Mouse (Mus musculus): Measurements from ENCODE around the gene Igfbp4. TPM values are rescaled to one million over a fixed set of nuclear protein-coding genes. Genes with fewer than 3 reads are reported as not detected.

Igfbp4 gene
- 665 and 672 TPM in 2 replicates for polyA plus RNA-seq (2015; fragmentation: Nextera tagmentation; extraction: Ambion mirVana)

DNA sequence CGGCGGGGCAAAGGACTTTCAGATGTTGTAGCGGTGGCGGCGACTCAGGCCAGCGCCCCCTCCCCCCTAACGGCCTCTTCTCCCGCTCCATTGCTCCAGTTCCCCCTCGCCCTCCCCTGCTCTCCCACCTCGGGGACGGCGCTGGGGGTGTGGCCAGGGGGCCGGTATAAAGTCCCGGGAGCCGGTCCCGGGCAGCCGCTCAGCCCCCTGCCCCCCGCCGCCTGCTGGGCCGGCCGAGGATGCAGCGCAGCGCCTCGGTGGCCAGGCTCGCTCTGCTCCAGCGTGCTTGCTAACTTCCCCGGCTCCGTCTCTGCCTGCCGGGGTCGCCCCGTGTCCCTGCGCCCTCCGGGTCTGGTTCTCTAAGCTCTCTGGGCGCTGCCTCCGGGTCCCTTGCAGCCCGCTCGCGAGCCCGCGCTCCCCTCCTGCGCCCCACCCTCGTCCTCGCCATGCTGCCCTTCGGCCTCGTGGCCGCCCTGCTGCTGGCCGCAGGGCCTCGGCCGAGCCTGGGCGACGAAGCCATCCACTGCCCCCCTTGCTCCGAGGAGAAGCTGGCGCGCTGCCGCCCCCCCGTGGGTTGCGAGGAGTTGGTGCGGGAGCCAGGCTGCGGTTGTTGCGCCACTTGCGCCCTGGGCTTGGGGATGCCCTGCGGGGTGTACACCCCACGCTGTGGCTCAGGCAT is at the start of gene Igfbp4:
TSS of gene Igfbp4 (plus strand) at position 194 of the 679 bp plus-strand sequence.
- WGBS (ENCODE audit: insufficient replicate concordance): 2% methylated on average over 62 of the region's 63 CpGs
- Histone ChIP-seq H3K9ac (replicated peaks) (peak within 1 kb of the TSS; percentile 86), H3K27ac (ENCODE audit: low read depth) (peak within 1 kb of the TSS; percentile 87), H3K4me2 (ENCODE audit: low read depth, low read length) (peak within 1 kb of the TSS; percentile 89), H3K36me3 (replicated peaks; ENCODE audit: insufficient read depth, low read length) (0 out of 2 replicates have a peak, but pooled peaks cover 2% of the 10 kb centered on the region), H3K27me3 (ENCODE audit: insufficient read depth, low read length) (peaks cover 9% of the 10 kb centered on the region), H3K4me3 (ENCODE audit: low read depth, low read length) (peak within 1 kb of the TSS; percentile 75), H3K4me1 (ENCODE audit: insufficient read depth) (peaks cover 19% of the 10 kb centered on the region), H3K9me3 (ENCODE audit: low read length) (no peaks in the 10 kb centered on the region)
- TF ChIP-seq EP300 (IDR thresholded peaks at IDR 0.05; ENCODE audit: low read depth) (no peak), CTCF (IDR thresholded peaks at IDR 0.05; ENCODE audit: low read depth) (no peak)
- DNase-seq (peak; percentile 81), ATAC-seq (peak; percentile 39)

DNA sequence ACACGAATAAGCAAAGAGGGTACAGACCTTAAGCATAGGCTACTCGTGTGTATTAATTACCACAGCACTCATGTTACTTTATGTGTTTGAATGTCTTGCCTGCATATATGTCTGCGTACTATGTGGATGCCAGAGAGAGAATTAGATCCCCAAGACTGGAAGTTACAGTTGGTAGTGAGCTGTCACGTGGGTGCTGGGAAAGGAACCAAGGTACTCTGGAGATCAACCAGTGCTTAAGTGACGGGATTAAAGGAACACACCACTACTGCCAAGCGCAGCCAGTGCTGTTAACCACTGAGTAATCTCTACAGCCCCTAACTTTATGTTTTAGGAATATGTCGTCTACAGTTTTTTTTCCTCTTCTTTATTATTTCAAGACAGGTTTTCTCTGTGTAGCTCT is 45.1 kb upstream of the Igfbp4 start:
- Histone ChIP-seq H3K9me3 (ENCODE audit: low read length) (no peaks in the 10 kb centered on the region), H3K9ac (replicated peaks) (no peak overlapping the region), H3K4me1 (ENCODE audit: insufficient read depth) (no peaks in the 10 kb centered on the region), H3K4me3 (ENCODE audit: low read depth, low read length) (no peak overlapping the region), H3K36me3 (replicated peaks; ENCODE audit: insufficient read depth, low read length) (peaks cover 96% of the 10 kb centered on the region), H3K4me2 (ENCODE audit: low read depth, low read length) (no peak overlapping the region), H3K27me3 (ENCODE audit: insufficient read depth, low read length) (no peaks in the 10 kb centered on the region), H3K27ac (ENCODE audit: low read depth) (no peak overlapping the region)
- WGBS (ENCODE audit: insufficient replicate concordance): 94% methylated on average over 7 of the region's 7 CpGs
- DNase-seq: no peak
- no peak for ATAC-seq
- TF ChIP-seq CTCF (IDR thresholded peaks at IDR 0.05; ENCODE audit: low read depth) (no peak), EP300 (IDR thresholded peaks at IDR 0.05; ENCODE audit: low read depth) (no peak)

DNA sequence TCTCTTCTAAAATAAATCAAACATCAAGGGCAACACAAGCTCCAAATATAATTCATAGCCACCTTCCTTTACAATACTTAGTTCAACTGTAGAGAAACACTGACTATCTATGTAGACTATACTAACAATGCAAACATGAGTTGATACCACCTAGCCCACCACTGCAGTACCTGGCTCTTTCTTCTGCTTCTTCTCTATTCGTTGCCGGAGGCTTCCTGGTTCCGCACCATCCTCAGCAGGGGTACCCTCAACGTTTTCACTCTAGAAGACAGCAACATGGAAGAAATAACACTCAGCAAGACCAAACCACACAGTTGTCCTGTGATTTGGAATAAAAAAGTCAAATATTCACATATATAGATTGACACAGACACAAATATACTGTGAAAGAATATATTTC is 43.4 kb upstream of the Igfbp4 start:
- no peak for ATAC-seq

DNA sequence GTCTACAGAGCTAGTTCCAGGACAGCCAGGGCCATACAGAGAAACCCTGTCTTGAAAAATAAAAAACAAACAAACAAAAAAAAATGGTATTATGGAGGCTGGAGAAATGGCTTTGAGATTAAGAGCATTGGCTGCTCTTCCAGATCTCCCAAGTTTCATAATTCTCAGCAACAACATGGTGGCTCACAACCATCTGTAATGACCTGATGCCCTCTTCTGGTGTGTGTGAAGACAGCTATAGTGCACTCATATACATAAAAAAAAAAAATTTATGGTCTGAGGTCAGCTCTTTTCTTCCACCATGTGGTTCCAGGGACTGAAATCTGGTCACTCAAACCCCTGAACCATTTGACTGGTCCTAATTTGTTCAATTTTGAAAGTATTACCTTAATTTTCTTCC is 42.3 kb upstream of the Igfbp4 start:
- Histone ChIP-seq H3K9me3 (ENCODE audit: low read length) (no peaks in the 10 kb centered on the region), H3K4me2 (ENCODE audit: low read depth, low read length) (no peak overlapping the region), H3K36me3 (replicated peaks; ENCODE audit: insufficient read depth, low read length) (peaks cover 98% of the 10 kb centered on the region), H3K4me1 (ENCODE audit: insufficient read depth) (no peaks in the 10 kb centered on the region), H3K4me3 (ENCODE audit: low read depth, low read length) (no peak overlapping the region), H3K27me3 (ENCODE audit: insufficient read depth, low read length) (no peaks in the 10 kb centered on the region), H3K27ac (ENCODE audit: low read depth) (no peak overlapping the region), H3K9ac (replicated peaks) (no peak overlapping the region)
- TF ChIP-seq EP300 (IDR thresholded peaks at IDR 0.05; ENCODE audit: low read depth): no peak
- TF ChIP-seq CTCF (IDR thresholded peaks at IDR 0.05; ENCODE audit: low read depth): peak; percentile 33; the same call in 1 of the 2 replicates
- ATAC-seq (no peak), DNase-seq (no peak)

More for the DNA sequence above, 43.4 kb upstream of the Igfbp4 start:
- no peaks in the 10 kb centered on the region for H3K27me3 ChIP-seq (ENCODE audit: insufficient read depth, low read length)
- no peaks in the 10 kb centered on the region for H3K4me1 ChIP-seq (ENCODE audit: insufficient read depth)
- WGBS (ENCODE audit: insufficient replicate concordance): 93% methylated on average over 4 of the region's 4 CpGs
- H3K36me3 ChIP-seq (replicated peaks; ENCODE audit: insufficient read depth, low read length): peaks cover 98% of the 10 kb centered on the region
- no peak overlapping the region for H3K4me3 ChIP-seq (ENCODE audit: low read depth, low read length)
- no peak overlapping the region for H3K9ac ChIP-seq (replicated peaks)
- H3K9me3 ChIP-seq (ENCODE audit: low read length): no peaks in the 10 kb centered on the region
- no peak for DNase-seq
- H3K27ac ChIP-seq (ENCODE audit: low read depth): no peak overlapping the region
- no peak for TF ChIP-seq EP300 (IDR thresholded peaks at IDR 0.05; ENCODE audit: low read depth)
- no peak overlapping the region for H3K4me2 ChIP-seq (ENCODE audit: low read depth, low read length)

DNA sequence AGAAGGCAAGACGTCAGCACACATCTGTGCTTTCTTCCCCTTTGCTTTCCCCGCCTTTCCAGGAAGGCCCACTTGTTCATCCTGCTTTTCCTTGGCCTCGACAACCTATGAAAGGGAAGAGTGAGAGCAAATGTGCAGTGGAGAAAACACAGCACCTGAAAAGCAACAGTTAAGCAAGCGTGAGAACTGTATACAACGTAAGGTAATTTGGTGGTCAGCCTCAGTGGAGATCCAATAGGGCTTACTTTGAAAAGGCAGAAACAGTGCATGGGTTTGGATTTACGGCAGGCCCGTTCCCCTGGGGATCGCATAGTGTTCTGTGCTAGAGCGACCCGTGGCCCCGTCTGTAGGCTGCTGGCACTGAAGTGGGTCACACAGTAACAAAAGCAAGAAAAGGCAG is 41.8 kb upstream of the Igfbp4 start:
- Histone ChIP-seq H3K27ac (ENCODE audit: low read depth) (no peak overlapping the region), H3K4me2 (ENCODE audit: low read depth, low read length) (no peak overlapping the region), H3K4me3 (ENCODE audit: low read depth, low read length) (no peak overlapping the region), H3K36me3 (replicated peaks; ENCODE audit: insufficient read depth, low read length) (peaks cover 98% of the 10 kb centered on the region), H3K9ac (replicated peaks) (no peak overlapping the region), H3K27me3 (ENCODE audit: insufficient read depth, low read length) (no peaks in the 10 kb centered on the region), H3K9me3 (ENCODE audit: low read length) (no peaks in the 10 kb centered on the region), H3K4me1 (ENCODE audit: insufficient read depth) (no peaks in the 10 kb centered on the region)
- ATAC-seq (no peak), DNase-seq (no peak)
- TF ChIP-seq EP300 (IDR thresholded peaks at IDR 0.05; ENCODE audit: low read depth) (no peak), CTCF (IDR thresholded peaks at IDR 0.05; ENCODE audit: low read depth) (no peak)
- WGBS (ENCODE audit: insufficient replicate concordance): 93% methylated on average over 11 of the region's 11 CpGs

DNA sequence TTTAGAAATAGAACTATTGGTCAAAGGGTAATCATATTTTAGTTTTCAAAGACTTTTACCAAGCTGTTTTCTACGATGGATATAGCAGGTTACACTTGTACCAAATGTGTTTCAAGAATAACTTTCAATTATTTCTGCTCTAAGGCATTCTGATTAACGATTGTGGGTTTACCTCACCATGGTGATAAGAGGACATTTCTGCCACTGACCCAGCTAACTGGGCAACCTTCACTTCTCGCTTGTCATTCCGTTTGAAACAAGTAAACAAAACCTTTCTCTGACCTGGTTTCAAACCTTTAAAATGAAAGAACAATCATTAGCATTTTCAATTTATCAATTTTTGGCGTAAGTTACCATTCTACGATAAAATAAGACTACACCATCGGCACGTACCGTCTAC is 34.3 kb upstream of the Igfbp4 start:
- Histone ChIP-seq H3K27ac (ENCODE audit: low read depth) (no peak overlapping the region), H3K27me3 (ENCODE audit: insufficient read depth, low read length) (no peaks in the 10 kb centered on the region), H3K4me2 (ENCODE audit: low read depth, low read length) (no peak overlapping the region), H3K4me1 (ENCODE audit: insufficient read depth) (no peaks in the 10 kb centered on the region), H3K9me3 (ENCODE audit: low read length) (no peaks in the 10 kb centered on the region), H3K9ac (replicated peaks) (no peak overlapping the region), H3K36me3 (replicated peaks; ENCODE audit: insufficient read depth, low read length) (peaks cover 93% of the 10 kb centered on the region), H3K4me3 (ENCODE audit: low read depth, low read length) (no peak overlapping the region)
- 91% methylated on average over 9 of the region's 9 CpGs for WGBS (ENCODE audit: insufficient replicate concordance)
- DNase-seq (no peak), ATAC-seq (no peak)
- TF ChIP-seq CTCF (IDR thresholded peaks at IDR 0.05; ENCODE audit: low read depth) (no peak), EP300 (IDR thresholded peaks at IDR 0.05; ENCODE audit: low read depth) (no peak)

All from liver, postnatal 0 days (tissue).